Mouse (Mus musculus) G1E (cell line): ENCODE data around the gene Tmem110. TPM values are rescaled to one million over a fixed set of nuclear protein-coding genes. Genes with fewer than 3 reads are reported as not detected.

Experiments
- ATAC-seq: 2 replicates; pipeline ENCODE4 v1.8.0; 2016; ENCODE audit warnings: mild to moderate bottlenecking; ENCODE audit not compliant: insufficient number of reproducible peaks, poor library complexity, low FRiP score, severe bottlenecking; ENCODE audit errors: extremely low read depth
- DNase-seq: peaks from one replicate; pipeline ENCODE4 v3.0.0; 2012; ENCODE audit warnings: low spot score
- H3K27me3 ChIP-seq: 2 replicates; pipeline ENCODE4 v1.6.1; 2012; ENCODE audit warnings: mild to moderate bottlenecking, low read length, inconsistent platforms; ENCODE audit not compliant: insufficient read depth
- H3K36me3 ChIP-seq: replicated peaks from 2 replicates; pipeline ENCODE3; 2012; ENCODE audit warnings: mild to moderate bottlenecking, inconsistent platforms
- H3K4me1 ChIP-seq: 2 replicates; pipeline ENCODE4 v1.6.1; 2012; ENCODE audit warnings: low read depth, low read length, inconsistent platforms, mixed read lengths; ENCODE audit not compliant: insufficient read depth
- H3K4me3 ChIP-seq: 2 replicates; pipeline ENCODE4 v1.5.1; 2012; ENCODE audit warnings: low read depth, mild to moderate bottlenecking, inconsistent platforms, low read length, moderate library complexity, mixed read lengths
- H3K9me3 ChIP-seq: replicated peaks from 2 replicates; pipeline ENCODE4 v1.6.1; 2012; ENCODE audit warnings: inconsistent platforms
- CTCF ChIP-seq: IDR thresholded peaks from 2 replicates; pipeline ENCODE4 v1.5.1; 2012; ENCODE audit warnings: low read depth, low read length, inconsistent platforms, mixed read lengths
- GATA1 ChIP-seq: IDR thresholded peaks from 2 replicates; pipeline ENCODE4 v1.6.1; 2012; ENCODE audit warnings: borderline replicate concordance, low read length, inconsistent platforms, mixed read lengths
- GATA2 ChIP-seq: IDR thresholded peaks from 2 replicates; pipeline ENCODE4 v1.6.1; 2012; ENCODE audit warnings: low read depth, low read length, inconsistent platforms, borderline replicate concordance
- POLR2AphosphoS5 ChIP-seq: IDR thresholded peaks from 2 replicates; pipeline ENCODE4 v1.6.1; 2012; ENCODE audit warnings: low read depth, low read length, inconsistent platforms; ENCODE audit not compliant: insufficient replicate concordance
- TAL1 ChIP-seq: conservative IDR thresholded peaks from 2 replicates; pipeline ENCODE4 v1.6.1; 2012; ENCODE audit warnings: low read depth, low read length, inconsistent platforms, mixed read lengths
- polyA plus RNA-seq: library from polyadenylated mRNA; stranded (reverse); fragments of >175 nt; gene quantifications from 2 replicates; pipeline ENCODE4 v1.2.3, GENCODE M21; 2012
- total RNA-seq, 2 experiments: library from RNA; stranded (forward) in 1 of 2; stranded (reverse) in 1 of 2; fragments of 200-1000 nt in 1 of 2; fragments of >200 nt in 1 of 2; fragmentation: Nextera tagmentation in 1 of 2; gene quantifications; 2 replicates each; pipeline ENCODE4 v1.2.3; 2014 to 2017

Gene Tmem110
- total and polyA plus RNA-seq, 3 experiments, result 5.8 to 14.5 (median 12.5) TPM

DNA sequence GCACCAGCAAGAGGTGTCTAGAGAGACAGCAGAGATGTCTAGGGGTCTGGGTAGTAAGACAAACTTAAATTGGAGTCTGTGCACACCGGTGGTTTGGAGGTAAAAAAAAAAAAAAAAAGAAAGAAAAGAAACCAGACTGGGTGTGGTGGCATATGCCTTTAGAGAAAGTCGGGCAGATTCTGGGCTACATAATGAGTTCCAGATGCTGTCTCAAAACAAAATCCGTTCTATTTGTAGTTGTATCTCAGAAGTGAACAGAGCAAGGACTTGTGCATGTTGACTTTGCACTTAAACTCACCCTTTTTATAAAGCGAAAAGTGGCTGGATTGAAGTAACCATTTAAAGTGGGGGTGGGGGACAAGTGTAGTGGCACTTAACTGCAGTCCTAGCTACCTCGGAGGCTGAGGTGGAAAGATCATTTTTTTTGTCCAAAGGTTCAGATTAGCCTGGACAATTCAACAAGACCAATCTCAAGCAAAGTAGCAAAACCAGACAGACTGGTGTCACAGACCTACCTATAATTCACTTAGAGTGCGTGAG lies 864 bp upstream of the Tmem110 start:
- no peak for TF ChIP-seq GATA2
- TF ChIP-seq CTCF, result no peak
- TF ChIP-seq POLR2AphosphoS5, result no peak
- no peak for TF ChIP-seq GATA1
- no peak for TF ChIP-seq TAL1
- no peaks in the 10 kb centered on the region for H3K9me3 ChIP-seq
- H3K4me3 ChIP-seq, result no peak overlapping the region
- DNase-seq (no peak), ATAC-seq (no peak)
- peaks cover 21% of the 10 kb centered on the region for H3K4me1 ChIP-seq
- H3K27me3 ChIP-seq, result no peaks in the 10 kb centered on the region
- H3K36me3 ChIP-seq, result peaks cover 34% of the 10 kb centered on the region

DNA sequence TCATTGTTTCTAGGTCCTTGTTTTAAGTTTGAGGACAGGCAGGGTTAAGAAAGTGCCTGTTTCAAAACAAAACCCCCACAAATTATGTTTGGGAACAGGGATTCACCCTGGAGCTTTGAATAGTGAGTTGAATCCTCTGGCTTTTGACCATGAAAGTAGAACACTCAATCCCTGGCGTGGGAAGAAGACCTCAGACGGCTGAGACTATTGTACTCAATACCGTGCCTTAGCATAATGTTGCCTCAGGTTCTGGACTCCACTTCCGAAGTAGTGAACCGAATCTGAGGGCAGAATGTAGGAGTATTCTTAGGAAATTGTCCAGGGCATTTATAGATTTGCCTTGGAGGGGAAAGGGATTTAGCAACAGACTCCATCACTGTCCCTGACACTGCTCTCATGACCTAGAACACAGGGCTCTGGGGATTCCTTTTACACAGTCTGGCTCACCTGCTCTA lies 342 bp upstream of the Tmem110 start:
- TF ChIP-seq POLR2AphosphoS5, result no peak
- TF ChIP-seq TAL1, result no peak
- TF ChIP-seq GATA1, result no peak
- no peak for TF ChIP-seq GATA2
- no peak for ATAC-seq

DNA sequence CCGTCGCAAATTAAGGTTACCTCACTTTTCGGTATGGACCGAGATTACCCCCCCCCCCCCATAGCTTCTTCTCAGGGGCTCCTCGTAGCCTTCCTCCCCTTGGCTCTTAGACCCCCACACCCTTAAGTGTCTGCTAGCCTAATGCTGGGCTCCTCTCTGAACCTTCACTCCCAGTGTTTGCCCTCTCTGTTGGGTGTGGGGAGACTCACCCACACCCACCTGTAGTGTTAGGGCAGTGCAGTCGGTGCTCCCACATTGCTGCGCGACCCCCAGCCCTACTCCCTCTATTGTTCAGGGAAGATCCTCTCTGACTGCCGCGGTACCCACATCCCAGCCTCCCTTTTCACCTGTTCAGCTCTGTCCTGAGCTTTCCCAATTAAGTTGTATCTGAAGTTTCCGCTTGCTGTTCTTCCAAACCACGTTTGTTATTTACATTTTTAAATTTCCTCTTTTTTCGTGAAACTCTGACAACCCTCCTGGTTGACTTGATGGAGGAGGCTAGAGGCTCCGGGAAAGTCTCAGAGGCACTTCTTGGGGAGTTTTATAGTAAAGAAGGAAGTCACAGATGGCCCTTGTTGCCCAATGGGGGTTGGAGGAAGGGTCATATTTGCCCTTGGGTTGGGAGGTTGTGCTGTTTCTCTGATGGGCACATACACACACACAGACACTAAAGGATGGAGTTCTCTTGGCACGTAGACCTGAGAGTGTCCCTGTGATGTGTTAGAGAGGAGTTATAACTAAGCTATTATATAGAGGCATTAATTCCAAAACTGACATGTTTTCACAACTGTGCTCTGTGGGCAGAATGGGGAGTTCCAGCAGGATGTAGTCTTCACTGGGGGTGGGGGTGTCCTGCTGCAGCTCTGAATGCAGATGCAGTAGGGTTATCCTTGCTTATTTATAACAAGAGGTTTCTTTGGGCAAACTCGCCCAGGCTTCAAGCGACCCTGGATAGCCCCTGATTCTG lies 1.1 kb downstream of the Tmem110 start:
- DNase-seq, result no peak
- H3K27me3 ChIP-seq, result no peaks in the 10 kb centered on the region
- no peak for ATAC-seq
- peaks cover 21% of the 10 kb centered on the region for H3K36me3 ChIP-seq
- no peaks in the 10 kb centered on the region for H3K9me3 ChIP-seq
- H3K4me1 ChIP-seq, result peaks cover 21% of the 10 kb centered on the region
- H3K4me3 ChIP-seq, result peak overlapping the region; percentile 96
- TF ChIP-seq CTCF (no peak), POLR2AphosphoS5 (no peak), GATA1 (no peak), GATA2 (no peak), TAL1 (no peak)

More for the DNA sequence above, 342 bp upstream of the Tmem110 start:
- Histone ChIP-seq H3K4me1 (peaks cover 21% of the 10 kb centered on the region), H3K9me3 (no peaks in the 10 kb centered on the region), H3K27me3 (no peaks in the 10 kb centered on the region), H3K36me3 (peaks cover 28% of the 10 kb centered on the region), H3K4me3 (peak overlapping the region; percentile 96)
- DNase-seq, result no peak

DNA sequence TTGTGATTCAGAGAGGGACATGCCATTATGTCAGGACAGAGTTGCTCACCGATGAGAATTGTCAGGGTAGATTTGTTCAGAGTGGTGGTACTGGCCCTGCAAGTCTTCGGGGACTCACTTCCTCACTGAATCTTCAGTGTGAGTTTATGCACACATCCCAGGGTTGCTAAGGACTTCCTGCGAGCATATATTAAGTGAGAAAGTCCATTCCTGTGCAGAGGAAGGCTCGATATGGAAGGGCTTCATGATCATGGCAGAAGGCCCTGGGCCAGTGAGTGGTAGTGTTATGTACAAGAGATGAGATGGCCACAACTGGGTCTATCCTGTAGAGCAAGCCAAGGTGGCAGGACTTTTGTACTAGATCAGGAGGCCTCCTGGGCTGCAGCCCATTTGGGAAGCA lies 2.1 kb downstream of the Tmem110 start:
- no peak overlapping the region for H3K4me3 ChIP-seq
- H3K4me1 ChIP-seq, result peaks cover 21% of the 10 kb centered on the region
- no peak for TF ChIP-seq POLR2AphosphoS5
- no peak for ATAC-seq
- H3K36me3 ChIP-seq, result peaks cover 18% of the 10 kb centered on the region
- no peaks in the 10 kb centered on the region for H3K9me3 ChIP-seq
- no peak for DNase-seq
- no peaks in the 10 kb centered on the region for H3K27me3 ChIP-seq

DNA sequence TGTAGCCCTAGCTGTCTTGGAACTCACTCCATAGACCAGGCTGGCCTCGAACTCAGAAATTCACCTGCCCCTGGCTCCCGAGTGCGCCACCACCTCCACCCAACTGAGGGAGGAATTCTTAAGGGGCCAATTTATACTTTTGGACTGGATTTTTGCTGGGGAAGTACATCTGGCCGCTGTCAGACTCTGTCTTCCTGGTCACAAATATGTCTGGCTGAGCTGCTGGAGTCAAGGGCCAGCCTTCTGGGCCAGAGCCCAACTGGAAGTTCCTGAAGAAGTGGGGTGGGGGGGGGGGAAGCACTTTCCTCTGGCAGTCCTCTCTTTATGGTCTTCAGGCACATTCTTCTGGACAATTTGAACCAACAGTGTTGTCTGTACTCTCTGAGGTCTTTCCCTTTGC lies 2.7 kb downstream of the Tmem110 start:
- Histone ChIP-seq H3K4me1 (peaks cover 21% of the 10 kb centered on the region), H3K4me3 (no peak overlapping the region), H3K27me3 (no peaks in the 10 kb centered on the region), H3K36me3 (peaks cover 16% of the 10 kb centered on the region), H3K9me3 (no peaks in the 10 kb centered on the region)
- no peak for DNase-seq
- ATAC-seq, result no peak
- TF ChIP-seq CTCF (no peak), GATA2 (no peak), GATA1 (no peak), TAL1 (no peak), POLR2AphosphoS5 (no peak)

DNA sequence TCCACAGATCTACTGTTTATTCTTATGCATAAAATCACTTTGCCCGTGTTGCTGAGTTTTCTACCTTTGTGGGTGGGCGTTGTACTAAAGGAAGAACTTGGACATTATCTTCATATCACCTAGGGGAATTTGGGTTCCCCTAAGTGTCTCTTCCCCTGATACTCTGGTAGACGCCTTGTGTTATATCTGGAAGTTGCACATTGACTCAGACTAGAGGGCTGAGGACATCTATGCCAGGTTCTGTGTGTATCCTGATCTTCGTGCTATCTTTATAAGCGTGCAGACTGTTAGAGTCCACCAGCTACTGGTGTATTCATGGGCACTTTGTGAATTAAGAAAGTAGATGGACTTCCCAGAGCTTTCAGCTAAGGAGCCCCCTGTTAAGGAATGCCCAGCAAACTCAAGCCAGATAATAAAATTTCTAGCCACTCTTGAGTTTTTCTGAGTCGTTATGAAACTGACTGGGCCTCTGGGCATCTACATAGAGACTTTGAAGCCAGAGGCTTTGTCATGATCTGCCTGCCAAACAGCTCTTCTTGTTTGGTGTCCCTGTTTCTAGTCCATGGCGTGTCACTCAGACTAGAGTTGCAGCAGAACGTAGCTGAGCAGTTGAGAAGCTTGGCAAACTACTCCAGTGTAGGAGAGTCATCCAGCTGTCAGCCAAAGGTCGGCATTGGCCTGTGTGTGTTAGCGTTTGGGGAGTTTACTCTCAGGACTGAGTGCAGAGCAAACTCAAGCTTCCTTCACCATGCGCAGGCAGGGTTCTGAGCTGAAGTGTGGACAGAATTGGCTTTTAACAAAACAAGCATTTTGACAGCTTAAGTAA lies 3.5 kb downstream of the Tmem110 start:
- H3K9me3 ChIP-seq, result no peaks in the 10 kb centered on the region
- H3K27me3 ChIP-seq, result no peaks in the 10 kb centered on the region
- peaks cover 13% of the 10 kb centered on the region for H3K36me3 ChIP-seq
- no peak overlapping the region for H3K4me3 ChIP-seq
- ATAC-seq (no peak), DNase-seq (no peak)
- peaks cover 21% of the 10 kb centered on the region for H3K4me1 ChIP-seq
- TF ChIP-seq TAL1, result no peak
- no peak for TF ChIP-seq GATA1
- no peak for TF ChIP-seq CTCF
- TF ChIP-seq GATA2, result no peak
- TF ChIP-seq POLR2AphosphoS5, result no peak
